Mouse (Mus musculus) kidney, adult 8-10 months (tissue): ENCODE data around the gene Gga1.

Experiments
- DNase-seq, 2 experiments: peaks; one replicate each; pipeline ENCODE4 v3.0.0; 2022

The Gga1 gene

GRCm38 (mm10) chr15:78914823-78915659, 38.1 kb downstream of the Gga1 start:
- no peak for DNase-seq

GRCm38 (mm10) chr15:78915660-78916017, 38.6 kb downstream of the Gga1 start:
- DNase-seq, result peak; percentile 69 to 75

GRCm38 (mm10) chr15:78916052-78916826, 39.2 kb downstream of the Gga1 start:
- DNase-seq, result no peak

- no peak for DNase-seq
These were observed 41.1 kb downstream of the Gga1 start for GRCm38 (mm10) chr15:78918126-78918525.

DNA sequence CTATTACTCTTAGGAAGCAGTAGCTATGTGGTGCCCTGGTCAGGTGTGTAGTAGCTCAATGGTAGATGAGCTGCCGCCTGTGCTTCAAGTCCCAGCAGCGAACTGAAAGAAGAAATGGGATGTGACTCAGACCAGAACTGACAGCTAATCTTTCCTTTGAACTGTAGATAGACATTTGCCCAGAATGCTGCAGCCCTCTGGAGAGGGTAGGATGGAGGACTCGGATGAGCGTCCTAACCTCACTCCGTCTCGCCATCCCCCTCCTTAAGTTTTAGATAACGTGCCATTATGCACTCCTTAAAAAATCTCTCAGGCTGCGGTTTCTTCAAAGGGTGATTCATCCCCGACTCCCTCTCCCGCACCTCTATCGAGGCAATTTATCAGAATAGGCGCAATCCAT, 42.9 kb downstream of the Gga1 start:
- no peak for DNase-seq

- DNase-seq, result no peak
These were observed 45.7 kb downstream of the Gga1 start for GRCm38 (mm10) chr15:78922700-78923099.

- DNase-seq, result no peak
These were observed 46.6 kb downstream of the Gga1 start for GRCm38 (mm10) chr15:78923585-78923984.

DNA sequence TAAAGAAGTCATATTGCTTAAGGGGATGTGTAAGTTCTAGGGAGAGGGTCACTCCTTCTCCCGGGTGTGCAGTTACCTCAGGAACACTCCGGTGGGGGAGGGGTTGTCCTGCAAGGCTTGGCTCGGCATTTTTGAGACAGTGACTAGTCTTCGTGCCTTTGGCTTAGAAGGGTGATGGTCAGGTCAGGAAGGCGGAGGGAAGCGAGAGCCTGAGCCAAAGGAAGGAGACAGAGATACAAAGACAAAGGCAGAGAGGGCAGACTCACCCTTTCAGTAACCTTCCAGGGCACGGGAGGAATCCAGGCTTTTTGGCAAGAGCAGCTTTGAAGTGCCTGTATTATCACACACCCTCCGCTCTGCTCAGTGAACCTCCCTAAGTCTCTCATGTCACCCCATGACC, 48.1 kb downstream of the Gga1 start:
- peak; percentile 39 to 55 for DNase-seq

GRCm38 (mm10) chr15:78926021-78926919, 49.3 kb downstream of the Gga1 start, which contains the start of gene Lgals1:
Gene Lgals1 (plus strand): TSS chr15:78926725.
- DNase-seq, result peak; percentile 94 to 95

GRCm38 (mm10) chr15:78927021-78927787, 50.2 kb downstream of the Gga1 start:
- peak in 1 of 2 experiments; percentile 33 for DNase-seq

- peak; percentile 64 to 68 for DNase-seq
These were observed 50.9 kb downstream of the Gga1 start for GRCm38 (mm10) chr15:78927788-78928457.

DNA sequence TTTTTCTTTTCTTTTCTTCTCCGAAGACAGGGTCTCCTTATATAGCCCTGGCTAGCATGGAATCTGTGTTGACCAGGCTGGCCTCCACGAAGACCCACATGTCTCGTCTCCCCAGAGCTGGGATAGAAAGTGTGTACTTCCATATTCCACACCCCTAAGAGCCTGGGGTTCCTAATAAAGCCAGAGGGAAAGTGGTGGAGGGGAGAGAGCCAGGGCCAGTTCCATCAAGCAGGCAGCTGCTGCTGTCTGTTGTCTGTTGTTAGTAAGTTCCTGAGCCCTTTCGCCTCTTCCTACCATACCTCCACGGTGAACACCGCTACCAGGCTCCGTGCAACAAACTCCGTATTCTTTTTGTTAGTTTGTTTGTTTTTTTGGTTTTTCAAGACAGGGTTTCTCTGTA, 51.5 kb downstream of the Gga1 start:
- no peak for DNase-seq

DNA sequence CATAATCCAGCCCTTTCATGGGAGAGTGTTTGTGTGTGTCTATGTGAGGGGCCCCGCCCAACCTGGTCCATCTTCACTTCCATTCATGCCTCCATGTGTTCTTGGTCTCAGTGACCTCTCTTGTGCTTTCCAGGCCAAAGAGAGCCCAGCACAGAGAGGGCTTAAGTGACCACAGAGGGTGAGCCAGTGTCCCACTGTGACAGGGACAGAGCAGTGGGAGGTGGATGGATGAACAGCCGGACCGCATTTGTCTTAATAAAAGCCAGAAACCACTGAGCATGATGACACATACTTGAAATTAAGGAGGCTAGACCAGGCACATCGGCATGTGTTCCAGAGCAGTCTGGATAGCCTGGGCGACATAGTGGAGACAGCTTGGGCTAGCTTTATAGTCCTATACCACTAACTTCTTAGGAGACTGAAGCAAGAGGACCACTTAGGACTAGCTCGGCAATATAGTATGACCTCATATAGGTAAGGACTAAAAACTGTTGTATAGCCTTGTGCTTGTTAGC, 53.3 kb downstream of the Gga1 start:
- DNase-seq, result no peak

GRCm38 (mm10) chr15:78930801-78931426, 53.9 kb downstream of the Gga1 start:
- no peak for DNase-seq

DNA sequence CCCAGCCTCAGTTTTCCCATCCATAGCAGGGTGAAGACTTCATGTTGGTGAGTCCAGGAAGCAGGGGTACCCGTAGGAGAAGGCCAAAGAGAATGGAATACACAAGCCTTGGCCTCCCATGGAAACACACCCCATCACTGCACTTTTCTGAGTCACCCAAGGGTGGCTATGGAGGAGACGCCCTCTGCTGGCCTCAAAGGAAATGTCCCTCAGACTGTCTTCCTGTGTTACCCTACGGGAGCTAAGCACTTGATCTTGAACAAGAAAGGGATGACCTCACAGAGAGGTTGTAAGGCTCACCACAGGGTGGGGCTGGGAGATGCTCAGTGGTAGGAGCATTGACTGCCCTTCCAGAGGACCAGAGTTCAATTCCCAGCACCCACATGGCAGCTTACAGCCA, 54.6 kb downstream of the Gga1 start:
- DNase-seq, result peak in 1 of 2 experiments; percentile 64

DNA sequence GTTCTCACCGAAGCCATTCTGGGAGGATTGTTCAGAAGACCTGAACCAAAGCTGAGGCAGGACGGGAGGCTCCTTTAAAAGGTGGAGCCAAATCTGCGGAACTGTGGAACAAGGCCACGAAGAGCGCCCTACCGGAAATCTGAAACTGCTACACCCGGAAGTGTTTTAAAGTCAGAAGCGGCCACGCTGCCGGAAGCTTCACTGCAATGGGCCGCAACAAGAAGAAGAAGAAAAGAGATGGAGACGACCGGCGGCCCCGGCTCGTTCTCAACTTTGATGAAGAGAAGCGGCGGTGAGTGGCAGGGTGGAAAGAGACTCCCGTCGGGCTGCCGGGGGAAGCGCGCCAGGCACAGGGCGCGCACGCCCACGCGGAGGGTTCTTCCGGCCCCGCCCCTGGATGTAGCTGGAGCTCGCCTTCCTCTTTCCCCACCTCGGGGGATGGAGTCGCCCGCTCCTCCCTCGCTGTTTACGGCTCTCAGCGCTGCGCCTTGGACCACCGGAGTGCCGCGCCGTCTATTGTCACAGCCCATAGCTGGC, 57.9 kb downstream of the Gga1 start, which contains the start of gene Nol12:
Gene Nol12, plus strand, starts transcription at position 150 of the 537 bp plus-strand sequence.
- peak; percentile 78 to 89 for DNase-seq

GRCm38 (mm10) chr15:78936403-78936802, 59.4 kb downstream of the Gga1 start:
- DNase-seq, result no peak

DNA sequence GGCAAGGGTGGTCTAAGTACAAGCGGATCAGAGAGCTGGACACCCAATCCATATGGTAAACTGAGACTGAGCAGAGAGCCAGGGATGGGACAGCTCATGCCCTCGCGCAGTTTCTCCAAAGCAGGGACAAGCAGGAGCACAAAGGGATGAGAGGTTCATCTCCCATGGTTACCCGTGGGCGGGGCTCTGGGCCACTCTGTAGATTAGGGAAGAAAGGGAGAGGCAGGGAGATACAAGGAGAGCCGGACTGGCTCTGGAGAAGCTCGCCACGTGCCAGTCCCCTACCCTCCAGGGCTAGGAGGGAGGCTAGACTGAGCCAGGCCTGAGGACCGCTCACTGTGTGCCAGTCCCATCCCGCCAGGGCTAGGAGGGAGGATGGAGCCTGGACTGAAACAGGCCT, 60.3 kb downstream of the Gga1 start:
- DNase-seq, result no peak

- no peak for DNase-seq
These were observed 61.0 kb downstream of the Gga1 start for GRCm38 (mm10) chr15:78937963-78938362.

DNA sequence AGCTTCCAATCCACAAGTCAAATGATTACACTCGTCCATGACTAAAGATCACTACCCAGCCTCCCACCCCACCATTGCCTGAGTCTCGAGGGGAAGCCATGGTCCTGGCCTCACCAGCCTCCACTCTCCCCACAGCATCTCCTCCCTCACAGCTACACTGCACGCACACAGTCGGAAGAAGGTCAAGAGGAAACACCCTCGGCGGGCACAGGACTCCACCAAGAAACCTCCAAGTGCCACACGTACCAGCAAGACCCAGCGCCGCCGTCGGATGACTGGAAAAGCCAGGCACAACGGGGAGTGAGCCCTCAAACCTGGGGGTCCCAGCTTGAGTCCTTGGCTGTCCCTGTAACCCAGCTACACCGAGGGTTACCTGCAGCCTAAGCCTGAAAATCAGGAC, 63.3 kb downstream of the Gga1 start:
- DNase-seq, result no peak
